Mouse (Mus musculus) heart, embryonic 15.5 days (tissue): Measurements from ENCODE around the gene Lrrn2. TPM values are rescaled to one million over a fixed set of nuclear protein-coding genes. Genes with fewer than 3 reads are reported as not detected.

ENCODE experiments used
- ATAC-seq: fragments of 200-750 bp; cut with Nextera tagmentation; replicated peaks from 2 replicates; pipeline ENCODE4 v1.8.0; 2017; ENCODE audit warnings: low read depth, moderate TSS enrichment; ENCODE audit not compliant: insufficient number of reproducible peaks, insufficient read depth, low FRiP score
- H3K27ac ChIP-seq: fragments of 300-500 bp; sonication (generic); 2 replicates; pipeline ENCODE4 v1.5.1; 2015; ENCODE audit warnings: mild to moderate bottlenecking, inconsistent platforms
- H3K27me3 ChIP-seq: fragments of 300-500 bp; sonication (generic); 2 replicates; pipeline ENCODE4 v1.6.1; 2015; ENCODE audit warnings: inconsistent platforms
- H3K36me3 ChIP-seq: fragments of 300-500 bp; sonication (generic); 2 replicates; pipeline ENCODE4 v1.6.1; 2015; ENCODE audit warnings: mild to moderate bottlenecking, inconsistent platforms
- H3K4me1 ChIP-seq: fragments of 300-500 bp; sonication (generic); replicated peaks from 2 replicates; pipeline ENCODE4 v1.6.1; 2015; ENCODE audit warnings: inconsistent platforms
- H3K4me2 ChIP-seq: fragments of 300-500 bp; sonication (generic); 2 replicates; pipeline ENCODE4 v1.6.1; 2015; ENCODE audit warnings: inconsistent platforms, mild to moderate bottlenecking, moderate library complexity
- H3K4me3 ChIP-seq: fragments of 300-500 bp; sonication (generic); 2 replicates; pipeline ENCODE4 v1.5.1; 2015; ENCODE audit warnings: mild to moderate bottlenecking, inconsistent platforms
- H3K9ac ChIP-seq: fragments of 300-500 bp; sonication (generic); 2 replicates; pipeline ENCODE4 v1.6.1; 2015; ENCODE audit warnings: mild to moderate bottlenecking, inconsistent platforms
- H3K9me3 ChIP-seq: fragments of 300-500 bp; sonication (generic); replicated peaks from 2 replicates; pipeline ENCODE4 v1.6.1; 2016; ENCODE audit warnings: inconsistent platforms
- WGBS: fragments of 180-500 bp; shearing (Covaris S2); methylation state at CpG from one replicate; pipeline ENCODE4 v1.1.7; 2015; ENCODE audit warnings: mixed read lengths; 5-methylcytosine and 5-hydroxymethylcytosine counted together
- polyA plus RNA-seq: library from polyadenylated mRNA; unstranded; fragments of >200 nt; fragmentation: Nextera tagmentation; extraction: Ambion mirVana; gene quantifications from 2 replicates; pipeline ENCODE4 v1.2.1, GENCODE M21; 2015

Gene Lrrn2
- polyA plus RNA-seq, result 9.6 and 11.7 TPM in 2 replicates

DNA sequence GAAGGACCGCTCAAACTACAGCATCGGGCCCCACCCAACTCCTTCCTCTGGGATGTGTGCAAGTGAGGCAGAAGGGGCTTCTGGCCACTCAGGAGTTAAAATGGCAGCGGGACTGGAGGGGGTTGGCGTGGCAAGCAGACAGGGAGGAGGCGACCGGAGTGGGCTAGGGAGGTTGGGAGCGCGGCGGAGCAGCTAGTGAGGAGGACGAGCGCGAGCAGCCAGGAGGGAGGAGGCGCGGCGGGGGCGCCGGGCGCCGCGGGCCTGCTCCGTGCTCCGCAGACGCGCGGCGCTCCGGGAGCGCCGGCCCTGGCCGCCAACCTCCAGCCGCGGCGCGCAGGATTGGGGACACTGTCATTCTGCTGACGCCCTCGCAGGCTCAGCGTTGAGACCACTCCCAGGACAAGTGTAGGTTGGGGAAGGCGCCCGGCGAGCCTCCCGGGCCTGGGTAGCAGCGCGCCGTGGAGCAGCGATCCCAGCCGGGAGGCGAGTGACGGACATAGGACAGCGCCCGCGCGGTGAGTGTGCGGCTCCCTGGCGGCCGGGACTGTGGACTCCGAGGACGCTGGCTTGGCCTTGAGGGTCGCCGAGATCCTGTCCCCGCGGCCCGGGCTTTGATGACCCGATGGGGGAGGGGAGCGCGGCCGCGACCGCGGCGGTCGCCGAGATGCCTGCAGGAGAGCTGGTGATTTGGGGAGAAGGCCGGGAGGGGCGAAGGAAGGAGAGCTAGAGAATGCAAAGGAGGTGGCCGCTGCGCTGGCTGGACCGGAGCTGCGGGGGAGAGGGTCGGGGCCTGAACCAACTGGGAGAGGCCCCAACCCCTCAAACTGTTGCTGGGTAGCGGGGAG is at the start of gene Lrrn2:
Gene Lrrn2 (plus strand): TSS at position 113 of the 845 bp plus-strand sequence.
- Histone ChIP-seq H3K9me3 (no peaks in the 10 kb centered on the region), H3K27ac (peak within 1 kb of the TSS; percentile 61), H3K36me3 (no peaks in the 10 kb centered on the region), H3K4me2 (peak within 1 kb of the TSS; percentile 94), H3K27me3 (peaks cover 48% of the 10 kb centered on the region), H3K9ac (peak within 1 kb of the TSS; percentile 72), H3K4me3 (peak within 1 kb of the TSS; percentile 68), H3K4me1 (peaks cover 42% of the 10 kb centered on the region)
- WGBS, result under 1% methylated on average over 80 of the region's 80 CpGs
- peak; percentile 64 for ATAC-seq

- WGBS, result 76% methylated on average over 4 of the region's 4 CpGs
- no peak for ATAC-seq
- H3K27ac ChIP-seq, result no peak overlapping the region
- no peaks in the 10 kb centered on the region for H3K27me3 ChIP-seq
- no peak overlapping the region for H3K4me3 ChIP-seq
- H3K9me3 ChIP-seq, result no peaks in the 10 kb centered on the region
- H3K36me3 ChIP-seq, result no peaks in the 10 kb centered on the region
- H3K4me1 ChIP-seq, result no peaks in the 10 kb centered on the region
- H3K9ac ChIP-seq, result no peak overlapping the region
- no peak overlapping the region for H3K4me2 ChIP-seq
These were observed 48.1 kb upstream of the Lrrn2 start for GRCm38 (mm10) chr1:132831963-132832362.

- Histone ChIP-seq H3K4me1 (no peaks in the 10 kb centered on the region), H3K4me3 (no peak overlapping the region), H3K27me3 (no peaks in the 10 kb centered on the region), H3K4me2 (no peak overlapping the region), H3K27ac (no peak overlapping the region), H3K9me3 (no peaks in the 10 kb centered on the region), H3K36me3 (no peaks in the 10 kb centered on the region), H3K9ac (no peak overlapping the region)
- no peak for ATAC-seq
- 46% methylated on average over 8 of the region's 8 CpGs for WGBS
These were observed 46.0 kb upstream of the Lrrn2 start for GRCm38 (mm10) chr1:132834037-132834436.

DNA sequence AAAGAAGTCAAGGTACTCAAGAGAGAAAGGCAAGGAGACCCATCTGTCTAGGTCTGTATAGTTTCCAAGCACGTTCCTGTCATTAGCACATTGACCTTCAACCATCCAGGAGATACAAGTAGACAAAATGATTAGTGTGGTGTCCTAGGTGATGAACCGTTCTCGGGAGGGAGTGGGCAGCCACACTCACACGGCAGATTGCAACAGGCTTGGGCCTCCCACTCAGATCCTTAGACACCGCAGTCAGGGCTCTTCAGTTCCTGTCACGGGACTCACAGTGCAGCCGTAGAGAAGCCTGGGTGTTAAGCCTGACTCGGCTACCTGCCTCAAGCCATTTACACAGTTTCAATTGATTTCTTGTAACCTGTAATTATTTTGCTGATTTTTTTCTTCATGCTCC is 43.2 kb upstream of the Lrrn2 start:
- Histone ChIP-seq H3K4me3 (no peak overlapping the region), H3K36me3 (no peaks in the 10 kb centered on the region), H3K9ac (no peak overlapping the region), H3K27me3 (no peaks in the 10 kb centered on the region), H3K4me2 (no peak overlapping the region), H3K9me3 (no peaks in the 10 kb centered on the region), H3K4me1 (no peaks in the 10 kb centered on the region), H3K27ac (no peak overlapping the region)
- WGBS, result 62% methylated on average over 8 of the region's 8 CpGs
- no peak for ATAC-seq

GRCm38 (mm10) chr1:132837691-132838090 is 42.4 kb upstream of the Lrrn2 start:
- WGBS, result 70% methylated on average over 5 of the region's 5 CpGs
- no peak overlapping the region for H3K27ac ChIP-seq

DNA sequence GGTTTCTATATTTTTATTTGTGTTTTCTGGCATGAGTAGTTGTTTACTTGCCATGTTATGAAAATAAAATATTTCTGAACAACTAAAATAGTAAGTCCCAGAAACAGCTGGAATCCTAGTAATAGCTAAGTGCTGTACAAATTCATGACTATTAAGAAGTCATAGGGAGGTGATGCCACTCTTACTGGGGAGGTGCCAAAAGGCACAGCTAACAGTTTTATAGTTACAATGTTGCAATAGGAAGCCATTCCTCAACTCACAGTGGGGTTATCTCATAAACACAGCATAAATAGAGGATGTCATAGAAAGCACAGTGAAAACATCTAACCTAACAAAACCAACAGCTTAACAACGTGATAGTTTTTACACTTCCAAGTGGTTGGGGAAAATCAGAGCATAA is 41.7 kb upstream of the Lrrn2 start:
- Histone ChIP-seq H3K27ac (no peak overlapping the region), H3K27me3 (no peaks in the 10 kb centered on the region), H3K36me3 (no peaks in the 10 kb centered on the region), H3K4me2 (no peak overlapping the region), H3K4me1 (no peaks in the 10 kb centered on the region), H3K4me3 (no peak overlapping the region), H3K9ac (no peak overlapping the region), H3K9me3 (no peaks in the 10 kb centered on the region)
- no peak for ATAC-seq
- 85% methylated on average over 1 of the region's 1 CpGs for WGBS

More at GRCm38 (mm10) chr1:132837691-132838090, 42.4 kb upstream of the Lrrn2 start:
- no peaks in the 10 kb centered on the region for H3K9me3 ChIP-seq
- no peaks in the 10 kb centered on the region for H3K4me1 ChIP-seq
- no peak for ATAC-seq
- H3K36me3 ChIP-seq, result no peaks in the 10 kb centered on the region
- no peak overlapping the region for H3K9ac ChIP-seq
- H3K4me3 ChIP-seq, result no peak overlapping the region
- no peaks in the 10 kb centered on the region for H3K27me3 ChIP-seq
- H3K4me2 ChIP-seq, result no peak overlapping the region

DNA sequence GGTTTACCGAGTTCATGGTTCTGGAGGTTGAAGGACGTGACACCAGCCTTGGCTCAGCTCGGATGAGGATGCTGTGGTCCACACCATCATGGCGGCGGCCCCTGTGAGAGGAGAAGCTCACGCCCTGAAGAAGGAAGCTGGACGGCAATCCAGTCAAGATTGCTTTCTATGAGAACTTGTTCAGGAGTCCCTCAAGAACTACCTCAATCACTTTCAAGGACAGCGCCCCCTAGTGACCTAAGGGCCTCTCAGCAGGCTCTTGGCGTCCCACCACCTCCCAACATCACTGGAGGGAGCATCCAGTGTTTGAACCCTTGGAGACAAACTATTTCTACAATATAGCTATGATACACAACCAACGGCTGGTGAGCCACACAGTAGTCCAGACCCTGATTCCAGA is 36.5 kb upstream of the Lrrn2 start:
- H3K4me3 ChIP-seq, result no peak overlapping the region
- H3K36me3 ChIP-seq, result no peaks in the 10 kb centered on the region
- no peak overlapping the region for H3K4me2 ChIP-seq
- WGBS, result 79% methylated on average over 10 of the region's 10 CpGs
- no peak overlapping the region for H3K9ac ChIP-seq
- H3K9me3 ChIP-seq, result no peaks in the 10 kb centered on the region; the same call in 1 of the 2 replicates
- no peaks in the 10 kb centered on the region for H3K27me3 ChIP-seq
- ATAC-seq, result no peak
- H3K4me1 ChIP-seq, result peaks cover 14% of the 10 kb centered on the region
- H3K27ac ChIP-seq, result no peak overlapping the region

DNA sequence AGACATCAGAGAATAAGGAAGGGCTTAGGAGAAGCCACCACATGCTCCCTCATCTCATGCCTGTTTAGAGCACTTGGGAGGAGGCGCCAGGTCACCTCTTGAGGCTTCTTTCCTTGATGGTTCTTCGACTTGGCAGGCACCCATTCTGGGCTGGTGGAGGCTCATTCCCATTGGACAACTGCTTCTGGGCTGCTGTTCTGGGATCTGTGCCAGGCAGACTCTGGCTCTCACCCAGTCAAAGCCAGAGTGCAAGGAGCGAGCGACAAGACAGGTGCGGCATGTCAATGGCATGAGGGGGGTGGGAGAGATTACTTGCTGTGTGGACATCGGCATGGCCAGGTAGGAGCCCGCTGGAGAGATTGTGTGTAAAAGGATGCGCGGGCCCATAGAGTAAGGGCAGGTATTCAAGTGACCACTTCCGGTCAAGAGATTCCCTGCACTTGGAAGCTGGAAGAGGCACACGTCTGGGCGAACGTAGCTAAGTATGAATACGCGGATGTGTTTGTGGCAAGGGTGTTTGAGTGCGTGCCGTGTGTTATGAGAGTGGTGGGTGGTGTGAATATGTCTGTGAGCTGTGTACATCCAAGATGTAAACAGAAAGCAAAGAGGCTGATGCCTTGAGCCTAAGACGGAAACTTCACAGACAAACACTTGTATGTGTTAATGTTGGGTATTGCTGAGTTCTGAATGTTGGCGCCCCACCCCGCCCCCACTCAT is 35.8 kb upstream of the Lrrn2 start:
- Histone ChIP-seq H3K4me1 (peaks cover 14% of the 10 kb centered on the region), H3K9me3 (no peaks in the 10 kb centered on the region; the same call in 1 of the 2 replicates), H3K4me3 (no peak overlapping the region), H3K9ac (no peak overlapping the region), H3K4me2 (peak overlapping the region; percentile 11; the same call in 1 of the 2 replicates), H3K36me3 (no peaks in the 10 kb centered on the region), H3K27me3 (no peaks in the 10 kb centered on the region), H3K27ac (no peak overlapping the region)
- peak; percentile 86 for ATAC-seq
- 58% methylated on average over 20 of the region's 20 CpGs for WGBS

DNA sequence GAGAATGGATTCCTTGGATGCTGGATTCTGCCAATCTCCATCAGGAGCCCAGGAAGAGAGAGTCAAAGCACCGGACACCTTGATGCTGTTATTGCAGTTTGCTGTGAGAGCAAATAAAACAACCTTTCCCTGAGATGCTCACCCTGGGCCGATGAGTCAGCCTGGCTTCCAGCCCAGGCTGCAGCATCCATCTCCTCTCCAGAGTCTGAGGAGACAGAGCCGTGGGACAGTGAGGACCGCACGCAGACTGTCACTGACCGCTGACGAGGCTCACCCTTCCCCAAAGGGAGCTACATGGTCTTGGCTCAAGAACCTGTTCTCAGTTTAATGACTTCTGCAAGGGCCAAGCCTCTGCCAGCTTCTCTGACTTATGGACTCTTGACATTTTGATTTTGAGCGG is 34.3 kb upstream of the Lrrn2 start:
- Histone ChIP-seq H3K36me3 (no peaks in the 10 kb centered on the region), H3K9me3 (no peaks in the 10 kb centered on the region; the same call in 1 of the 2 replicates), H3K4me1 (peaks cover 14% of the 10 kb centered on the region), H3K9ac (no peak overlapping the region), H3K4me3 (no peak overlapping the region), H3K4me2 (no peak overlapping the region), H3K27ac (no peak overlapping the region), H3K27me3 (no peaks in the 10 kb centered on the region)
- ATAC-seq, result no peak
- 65% methylated on average over 8 of the region's 8 CpGs for WGBS

DNA sequence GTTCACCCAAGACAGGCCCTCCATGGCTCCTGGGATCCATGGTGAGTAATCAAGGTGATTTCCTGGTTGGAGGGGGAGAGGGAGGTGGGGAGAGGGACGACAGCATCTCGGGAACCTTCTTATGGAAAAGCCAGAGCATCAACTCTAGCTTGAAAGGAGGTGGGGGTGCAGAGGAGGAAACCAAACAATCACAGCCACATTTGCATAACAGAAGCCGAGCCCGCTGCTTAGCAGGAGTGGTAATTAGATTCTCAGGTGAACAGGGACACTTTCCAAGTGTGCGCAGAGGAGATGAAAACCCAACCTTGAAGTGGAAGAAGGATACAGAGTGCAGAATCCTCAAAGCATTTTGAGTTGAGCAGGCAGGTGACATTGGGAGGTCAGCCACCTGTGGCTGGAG is 29.3 kb upstream of the Lrrn2 start:
- no peak overlapping the region for H3K9ac ChIP-seq
- no peak overlapping the region for H3K4me2 ChIP-seq
- no peak for ATAC-seq
- peaks cover 41% of the 10 kb centered on the region for H3K4me1 ChIP-seq
- no peak overlapping the region for H3K4me3 ChIP-seq
- H3K27me3 ChIP-seq, result no peaks in the 10 kb centered on the region
- no peaks in the 10 kb centered on the region for H3K36me3 ChIP-seq
- 60% methylated on average over 5 of the region's 5 CpGs for WGBS
- H3K9me3 ChIP-seq, result no peaks in the 10 kb centered on the region; the same call in 1 of the 2 replicates
- no peak overlapping the region for H3K27ac ChIP-seq

DNA sequence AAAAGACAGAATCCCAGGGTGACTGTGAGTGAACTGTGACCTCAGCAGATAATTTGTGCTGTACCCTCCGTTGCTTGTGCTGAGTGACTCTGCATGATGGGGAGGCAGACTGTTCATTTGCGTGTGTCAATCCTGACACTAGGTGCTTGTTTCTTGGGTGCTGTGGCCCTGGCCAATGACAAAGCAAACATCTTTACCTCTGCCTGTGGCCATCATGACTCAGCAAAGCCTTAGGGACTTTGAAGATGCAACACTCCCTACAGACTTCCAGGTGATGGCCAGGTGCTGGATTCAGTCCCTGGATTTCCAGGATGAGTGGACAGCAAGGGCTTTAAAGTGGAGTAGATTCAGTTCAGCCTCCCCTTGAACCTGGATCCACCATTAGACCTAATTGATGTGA is 28.8 kb upstream of the Lrrn2 start:
- Histone ChIP-seq H3K4me3 (no peak overlapping the region), H3K9ac (no peak overlapping the region), H3K27me3 (no peaks in the 10 kb centered on the region), H3K36me3 (no peaks in the 10 kb centered on the region), H3K9me3 (no peaks in the 10 kb centered on the region; the same call in 1 of the 2 replicates), H3K4me2 (no peak overlapping the region), H3K27ac (peak overlapping the region; percentile 89), H3K4me1 (peaks cover 41% of the 10 kb centered on the region)
- WGBS, result 65% methylated on average over 2 of the region's 2 CpGs
- no peak for ATAC-seq
